Mouse (Mus musculus) lung, postnatal 25 days (tissue): ENCODE measurements around the gene Elane.
A peak's percentile ranks its signal among the peaks of the same experiment; 100 is the strongest.

ENCODE experiments used
- DNase-seq: peaks from one replicate; pipeline ENCODE4 v3.0.0; 2022; ENCODE audit warnings: low spot score

Elane gene

DNA sequence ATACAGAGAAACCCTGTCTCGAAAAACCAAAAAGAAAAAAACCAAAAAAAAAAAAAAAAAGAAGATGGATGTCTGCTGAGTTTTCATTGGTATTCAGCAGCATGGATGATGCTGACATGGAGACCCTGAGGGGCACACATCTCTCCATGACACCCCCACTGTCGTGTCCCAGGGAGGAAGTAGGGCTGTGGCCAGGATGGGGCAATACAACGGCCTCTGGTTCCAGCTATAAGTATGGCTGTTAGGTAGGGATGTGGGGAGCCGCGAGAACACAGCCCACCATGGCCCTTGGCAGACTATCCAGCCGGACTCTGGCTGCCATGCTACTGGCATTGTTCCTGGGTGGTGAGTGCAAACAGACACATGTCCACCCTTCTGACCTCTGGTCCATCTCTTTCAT is at the start of gene Elane:
Gene Elane, plus strand, starts transcription at position 194 of the 400 bp plus-strand sequence.
- no peak for DNase-seq

DNA sequence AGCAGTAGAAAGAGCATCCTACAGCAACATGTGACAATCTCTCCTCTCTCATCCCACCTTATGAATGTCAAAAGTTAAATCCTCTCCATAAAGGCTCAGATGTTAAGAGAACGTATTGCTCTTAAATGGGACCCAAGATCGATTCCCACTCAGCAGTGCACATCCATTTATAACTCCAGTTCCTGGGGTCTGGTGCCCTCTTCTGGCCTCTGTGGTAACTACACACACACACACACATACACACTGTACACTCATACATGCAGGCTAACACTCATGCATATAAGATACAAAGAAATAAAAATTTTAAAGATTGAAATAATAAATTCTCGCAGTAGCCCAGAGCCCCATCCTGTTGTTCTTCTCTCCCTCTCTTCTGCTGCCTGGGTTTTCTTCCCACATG is 49.1 kb upstream of the Elane start:
- no peak for DNase-seq

DNA sequence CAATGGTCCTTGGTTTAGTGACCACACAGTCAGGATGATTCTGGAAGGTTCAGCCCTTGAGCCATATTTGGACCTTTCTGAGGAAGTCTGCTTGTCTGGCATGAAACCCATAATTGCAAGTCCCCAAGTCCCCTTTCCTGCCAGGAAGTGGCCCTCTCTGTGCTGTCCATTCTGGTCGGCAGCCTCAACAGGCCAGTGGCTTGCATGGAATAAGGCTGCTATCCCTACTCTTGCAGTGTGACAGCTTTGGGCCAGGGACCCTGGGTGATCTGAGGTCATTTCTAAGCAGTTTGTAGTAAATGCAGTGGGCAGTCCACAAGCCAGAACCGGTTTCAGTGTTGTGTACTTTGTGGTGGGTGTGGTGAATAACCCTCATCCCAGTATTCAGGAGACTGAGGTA is 47.9 kb upstream of the Elane start:
- no peak for DNase-seq

DNA sequence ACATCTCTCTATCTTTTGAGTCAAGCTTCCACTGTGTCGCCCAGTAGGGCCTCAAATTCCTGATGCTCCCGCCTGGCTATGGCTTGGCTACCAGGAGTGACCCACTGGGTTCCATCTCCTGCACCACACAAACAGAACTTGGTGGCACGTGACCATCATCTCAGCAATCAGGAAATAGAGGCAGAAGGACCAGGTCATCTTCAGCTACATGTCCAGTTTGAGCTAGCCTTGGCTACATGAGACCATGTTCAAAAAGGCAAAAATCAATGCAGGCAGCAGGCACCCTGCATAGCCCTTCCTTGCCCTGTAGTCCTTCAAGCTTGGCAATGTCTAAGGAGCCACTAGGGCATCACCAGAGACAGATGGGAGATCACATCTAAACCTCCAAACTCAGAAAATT is 46.0 kb upstream of the Elane start:
- no peak for DNase-seq

DNA sequence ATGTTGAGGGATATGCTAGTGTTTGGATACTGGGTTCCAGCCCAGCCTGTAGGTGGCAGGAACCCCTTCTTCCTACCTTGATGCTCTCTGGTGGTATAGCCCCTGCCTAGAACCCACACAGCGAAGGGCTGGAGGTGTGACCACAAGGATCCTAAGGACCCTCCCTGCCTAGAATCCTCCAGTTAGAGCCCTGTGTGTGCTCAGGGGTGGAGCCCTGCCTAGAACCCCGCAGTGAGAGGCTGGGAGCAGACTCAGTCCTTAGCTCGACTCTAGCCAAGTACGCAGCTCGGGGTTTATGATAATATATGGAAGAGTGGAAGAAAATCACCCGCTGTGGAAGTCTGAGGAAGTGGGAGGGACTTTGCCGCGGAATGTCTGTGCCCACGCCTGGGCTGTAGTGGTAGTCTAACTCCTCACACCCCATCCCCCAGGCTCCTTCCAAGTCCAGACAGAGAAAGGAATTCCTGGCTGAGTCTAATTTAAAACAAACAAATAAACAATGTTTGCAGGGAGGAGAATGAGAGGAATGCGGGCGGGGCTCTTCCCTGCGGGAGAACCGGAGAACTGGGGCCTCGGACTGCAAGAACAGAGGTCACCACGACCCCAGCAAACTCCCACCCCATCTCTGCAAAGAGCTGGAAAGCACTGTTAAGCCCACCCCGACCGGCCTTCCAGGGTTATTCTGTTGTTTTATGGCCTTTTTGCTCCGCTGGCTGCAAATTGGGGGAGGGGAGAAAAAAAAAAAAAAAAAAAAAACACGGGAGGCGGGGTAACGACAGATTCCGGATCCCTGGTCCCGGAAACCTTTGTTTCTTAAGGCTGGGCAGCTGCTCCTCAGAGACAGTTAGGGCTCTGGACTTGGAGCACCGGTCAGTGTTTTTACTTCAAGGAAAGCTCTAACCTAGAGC is 45.1 kb upstream of the Elane start:
- peak; percentile 82 for DNase-seq

DNA sequence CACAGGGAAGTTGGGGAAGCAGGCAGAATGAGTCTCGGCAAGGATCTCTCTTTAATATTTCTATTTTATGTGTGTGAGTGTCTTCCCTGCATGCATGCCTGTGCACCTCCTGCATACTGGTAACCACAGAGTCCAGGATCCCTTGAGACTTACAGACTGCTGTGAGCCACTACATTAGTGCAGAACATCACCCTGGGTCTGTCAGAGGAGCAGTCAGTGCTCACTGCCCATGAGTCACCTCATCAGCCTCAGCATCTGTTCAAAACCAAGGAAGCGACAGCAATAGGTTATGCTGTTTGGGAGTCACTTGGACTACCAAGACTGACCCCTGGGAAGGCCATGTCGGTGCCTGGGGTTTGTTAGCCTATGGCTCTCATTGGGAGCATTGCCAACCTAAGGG is 43.7 kb upstream of the Elane start:
- DNase-seq, result no peak

DNA sequence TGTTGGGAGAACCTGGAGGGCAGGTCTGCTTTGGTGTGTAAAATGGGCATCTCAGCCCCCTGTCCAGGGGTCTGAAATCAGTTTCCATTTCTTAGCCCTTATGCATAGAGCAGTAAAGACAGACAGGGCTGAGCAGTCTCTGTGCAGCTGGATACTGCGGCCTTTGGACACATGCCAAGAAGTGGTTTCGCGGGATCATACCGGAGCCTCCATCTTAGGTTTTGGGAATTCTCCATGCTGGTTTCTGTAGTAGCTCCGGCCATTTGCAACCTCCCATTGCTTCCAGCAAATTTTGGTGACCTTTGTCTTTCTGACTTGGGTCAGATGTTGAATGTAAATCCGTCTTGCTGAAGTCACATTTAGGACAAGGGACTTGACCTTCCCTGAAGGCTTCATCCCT is 42.6 kb upstream of the Elane start:
- DNase-seq, result no peak

DNA sequence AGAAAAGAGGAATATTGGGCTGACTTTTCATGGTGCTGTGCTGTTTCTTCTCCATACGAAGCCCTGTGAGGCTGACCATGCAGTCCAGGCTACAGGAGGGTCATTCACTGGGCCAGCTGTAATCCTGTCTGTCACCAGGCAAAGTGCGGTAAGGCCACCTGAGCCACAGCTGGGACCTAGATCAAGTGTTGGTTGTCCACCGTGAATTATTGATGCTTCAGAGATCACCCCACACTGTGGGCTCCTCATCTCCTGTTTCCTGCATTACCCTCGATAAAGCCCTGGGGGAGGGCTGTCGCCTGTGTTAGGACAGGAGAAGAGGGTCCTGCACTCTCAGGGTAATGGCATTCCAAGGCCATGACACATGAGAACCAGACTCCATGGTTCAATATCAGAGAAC is 39.5 kb upstream of the Elane start:
- no peak for DNase-seq

DNA sequence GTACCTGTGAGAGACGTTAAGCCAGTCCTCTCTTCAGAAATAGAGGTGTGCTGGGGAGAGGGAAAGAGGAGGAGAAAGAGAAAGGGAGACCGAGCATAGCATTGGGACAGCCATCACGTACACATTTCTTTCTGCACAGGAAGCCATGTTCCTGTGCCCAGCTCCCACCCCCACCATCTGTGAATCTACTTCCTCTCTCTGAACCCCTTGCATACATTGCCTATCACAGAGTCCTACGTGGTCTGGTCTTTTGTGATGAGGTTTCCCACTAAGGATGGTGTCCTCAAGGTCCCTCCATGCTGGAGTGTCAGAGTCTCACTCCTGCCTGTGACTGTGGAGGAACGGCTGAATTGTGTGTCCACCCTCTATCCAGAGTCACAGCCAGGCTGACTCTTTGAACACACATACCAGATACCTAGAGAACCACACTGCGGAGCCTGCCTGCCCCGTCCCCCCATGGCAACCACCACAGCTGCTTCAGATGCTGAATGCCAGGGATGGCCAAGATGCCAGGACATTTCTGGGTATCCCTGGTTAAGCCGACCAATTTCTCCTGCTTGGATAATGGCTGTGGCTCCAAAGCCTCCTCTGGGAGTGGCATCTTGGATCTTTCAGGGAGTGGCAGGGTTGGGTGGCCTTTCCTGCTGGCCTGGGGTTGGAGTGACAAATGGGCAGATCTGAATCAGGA is 36.0 kb upstream of the Elane start:
- no peak for DNase-seq

DNA sequence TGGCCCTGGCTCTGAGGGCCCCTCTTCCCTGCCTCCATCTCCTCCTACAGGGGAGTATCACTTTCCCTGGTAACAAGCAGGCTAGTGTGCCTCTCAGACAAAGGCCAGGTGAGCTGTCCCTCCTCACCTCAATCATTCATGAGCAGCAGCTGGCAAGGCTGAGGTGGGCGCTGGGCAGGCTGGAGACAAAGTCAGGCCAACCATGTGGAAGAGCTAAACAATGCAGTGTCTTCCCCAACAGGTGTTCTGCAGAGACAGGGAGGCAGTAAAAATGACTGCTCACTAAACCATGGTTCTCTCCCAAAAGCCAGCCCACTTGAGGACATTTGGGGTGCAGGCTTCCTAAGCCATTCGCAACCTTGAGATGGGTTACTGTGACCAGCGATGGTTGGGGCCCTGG is 34.4 kb upstream of the Elane start:
- DNase-seq, result no peak

DNA sequence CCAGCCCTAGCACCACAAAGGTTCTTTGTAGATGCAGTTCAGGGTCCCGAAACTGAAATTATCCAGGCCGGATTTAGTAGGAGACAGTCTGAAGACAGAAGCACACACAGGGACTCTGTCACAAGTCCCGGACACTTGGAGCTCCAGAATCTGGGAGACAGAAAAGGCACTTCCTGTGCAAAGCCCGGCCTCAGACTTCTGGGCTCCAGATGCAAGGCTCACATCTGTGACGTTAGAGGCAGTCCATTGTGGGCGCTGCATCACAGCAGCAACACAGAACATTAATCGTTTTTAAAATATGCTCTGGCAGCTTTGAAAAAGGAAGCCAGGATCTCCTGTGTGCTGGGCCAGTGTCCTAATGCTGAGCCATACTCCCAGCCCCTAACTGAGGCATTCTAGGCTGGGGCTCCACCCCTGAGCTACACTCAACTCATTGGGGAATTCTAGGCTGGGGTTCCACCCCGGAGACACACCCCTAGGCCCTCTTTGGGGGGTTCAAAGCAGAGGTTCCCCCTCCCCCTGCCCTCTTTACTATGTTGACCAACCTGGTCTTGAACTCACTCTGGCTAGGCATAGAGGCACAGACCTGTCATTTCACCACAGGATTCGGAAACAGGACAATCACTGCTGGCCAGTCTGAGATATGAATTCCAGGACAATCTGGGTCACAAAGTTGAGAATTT is 33.8 kb upstream of the Elane start:
- DNase-seq, result peak; percentile 74

DNA sequence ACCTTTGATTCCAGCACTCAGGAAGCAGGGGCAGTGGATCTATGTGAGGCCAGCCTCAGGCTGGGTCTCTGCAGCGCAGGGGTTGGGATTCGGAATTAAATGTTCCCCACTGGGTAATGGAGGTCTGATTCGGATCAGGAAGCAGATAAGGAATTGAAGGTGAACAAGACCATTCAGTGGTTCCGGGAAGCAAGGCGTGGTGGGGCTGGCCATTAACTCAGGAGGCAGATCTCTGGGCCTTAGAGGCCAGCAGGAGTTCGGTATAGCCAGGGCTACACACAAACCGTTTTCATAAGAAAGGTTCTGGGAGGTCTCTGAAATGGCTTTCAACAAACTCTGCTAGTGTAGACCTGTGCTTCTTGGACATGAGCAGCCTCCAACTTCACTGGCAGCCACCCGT is 33.2 kb upstream of the Elane start:
- DNase-seq, result no peak

DNA sequence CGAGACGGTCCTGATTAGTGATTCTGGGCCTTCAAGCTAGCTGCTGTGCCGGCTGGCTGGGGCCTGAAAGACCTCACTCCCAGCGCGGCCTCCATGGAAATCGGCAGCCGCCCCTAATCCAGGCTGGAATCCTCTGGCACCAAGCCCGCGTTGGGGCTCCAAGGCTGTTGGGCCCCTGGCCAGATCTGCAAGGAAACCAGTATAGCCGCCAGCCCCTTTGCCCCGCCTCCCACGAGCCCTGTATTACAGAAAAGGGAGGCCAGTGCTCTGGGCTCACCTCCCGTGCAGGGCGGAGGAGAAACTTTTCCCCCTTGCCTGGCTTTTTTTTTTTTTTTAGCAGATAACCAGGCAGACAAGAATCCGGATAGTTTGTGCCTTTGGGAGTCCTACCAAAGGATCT is 32.7 kb upstream of the Elane start:
- peak; percentile 93 for DNase-seq

DNA sequence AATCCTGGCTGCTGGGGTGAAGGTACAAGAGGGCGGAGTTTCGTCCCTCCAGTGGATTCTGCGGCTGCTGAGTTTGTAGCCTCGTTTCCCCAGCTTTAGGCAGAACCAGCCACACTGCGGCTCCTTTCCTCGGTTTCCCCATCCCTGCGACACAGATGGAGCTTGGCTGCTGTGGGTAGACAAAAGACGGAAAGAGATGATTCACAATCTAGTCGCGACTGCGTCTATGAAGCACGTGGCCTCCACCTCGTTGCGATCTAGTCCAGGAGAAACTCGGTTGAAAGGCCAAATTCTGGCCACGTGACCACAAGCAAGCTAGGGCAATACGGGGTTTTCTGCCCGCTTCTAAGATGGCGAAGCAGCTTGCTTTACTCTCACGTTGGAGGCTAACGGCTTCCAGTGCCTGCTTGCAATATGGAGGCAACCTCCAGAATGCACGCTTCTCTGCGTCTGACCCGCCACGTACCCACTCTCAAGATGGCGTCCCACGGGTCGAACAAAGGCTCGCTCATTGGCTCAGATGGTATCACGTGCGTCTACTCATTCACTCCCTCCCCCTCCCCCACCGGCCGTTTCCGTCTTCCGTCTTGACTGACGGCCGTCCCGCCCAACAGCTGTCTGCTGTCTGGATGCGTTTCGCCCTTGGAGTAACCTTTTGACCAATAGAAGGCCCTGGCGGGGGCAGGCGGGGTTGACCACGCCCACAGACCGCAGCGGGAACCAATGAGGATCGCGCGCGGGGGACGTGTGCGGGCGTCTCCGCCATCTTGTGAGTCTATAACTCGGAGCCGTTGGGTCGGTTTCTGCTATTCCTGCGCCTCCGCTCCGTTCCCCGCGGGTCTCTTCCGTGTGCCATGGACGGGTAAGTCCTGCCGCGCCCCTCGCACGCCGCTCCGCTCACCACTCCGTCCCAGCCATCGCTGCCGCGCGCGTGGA is 31.9 kb upstream of the Elane start, which contains the start of gene Ptbp1:
Gene Ptbp1, plus strand, starts transcription at position 568 of the 936 bp plus-strand sequence.
- peak; percentile 99 for DNase-seq

DNA sequence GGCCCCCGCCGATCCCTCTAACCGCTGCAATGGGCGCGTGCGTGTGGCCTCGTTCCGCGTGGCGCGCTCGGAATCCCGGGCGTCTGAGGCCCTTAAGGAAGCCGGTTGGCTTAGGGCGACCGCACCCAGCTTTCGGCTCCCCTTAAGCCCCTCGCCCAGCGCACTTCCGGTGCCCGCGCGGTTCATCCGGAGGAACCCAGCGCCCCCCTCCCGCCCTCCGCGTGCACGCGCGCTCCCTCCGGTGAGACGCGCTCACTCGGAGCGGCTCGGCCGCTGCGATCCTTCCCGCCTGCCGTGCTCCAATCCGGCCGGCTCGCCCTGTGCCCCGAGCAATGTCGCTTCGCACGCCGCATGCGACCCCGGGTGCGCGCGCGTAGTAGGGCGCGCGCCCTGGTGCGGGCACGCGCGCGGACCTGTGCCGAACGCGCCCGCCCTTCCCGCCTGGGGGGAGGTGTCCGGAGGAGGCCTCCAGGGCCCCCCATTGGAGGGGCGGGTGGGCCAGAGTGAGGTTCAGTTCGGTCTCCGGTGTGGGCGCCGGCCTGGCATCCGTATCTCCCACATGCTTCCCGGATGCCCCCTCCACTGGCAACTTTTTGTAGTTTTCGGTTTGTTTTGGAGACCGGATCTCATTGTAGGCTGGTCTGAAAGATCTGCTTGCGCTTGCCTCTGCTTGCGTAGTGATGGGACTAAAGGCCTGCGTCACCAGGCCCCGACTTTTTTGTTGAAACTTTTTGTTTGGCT is 31.1 kb upstream of the Elane start:
- peak; percentile 71 for DNase-seq

DNA sequence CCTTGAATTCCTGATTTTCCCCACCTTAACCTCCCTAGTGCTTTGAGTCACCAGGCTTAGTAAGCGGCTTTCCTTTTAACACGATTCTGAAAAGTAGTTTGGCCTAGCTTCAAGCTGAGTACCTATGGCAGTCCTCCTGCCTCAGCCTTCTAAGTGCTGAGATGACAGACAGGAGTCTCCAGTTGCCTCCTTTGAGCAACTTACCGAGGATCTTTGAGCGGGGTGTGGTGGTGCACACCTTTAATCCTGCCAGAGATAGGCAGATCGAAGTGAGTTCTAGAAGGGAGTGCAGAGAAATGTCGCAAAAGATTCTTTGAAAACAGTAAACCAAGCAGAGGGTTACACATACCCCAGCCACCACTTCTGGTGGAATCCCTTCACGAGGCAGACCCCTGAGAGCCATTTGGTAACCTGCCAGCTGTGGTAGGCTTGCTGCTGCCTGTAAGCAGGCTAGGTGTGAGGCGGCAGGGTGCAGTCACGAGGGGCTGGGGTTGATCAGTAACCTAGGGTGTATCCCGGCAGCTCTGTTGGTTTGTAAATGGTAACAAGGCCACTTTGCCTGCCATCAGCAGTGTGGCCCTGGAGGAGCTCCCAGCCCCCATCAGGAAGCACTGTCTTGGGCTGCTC is 30.4 kb upstream of the Elane start:
- DNase-seq, result peak; percentile 53

DNA sequence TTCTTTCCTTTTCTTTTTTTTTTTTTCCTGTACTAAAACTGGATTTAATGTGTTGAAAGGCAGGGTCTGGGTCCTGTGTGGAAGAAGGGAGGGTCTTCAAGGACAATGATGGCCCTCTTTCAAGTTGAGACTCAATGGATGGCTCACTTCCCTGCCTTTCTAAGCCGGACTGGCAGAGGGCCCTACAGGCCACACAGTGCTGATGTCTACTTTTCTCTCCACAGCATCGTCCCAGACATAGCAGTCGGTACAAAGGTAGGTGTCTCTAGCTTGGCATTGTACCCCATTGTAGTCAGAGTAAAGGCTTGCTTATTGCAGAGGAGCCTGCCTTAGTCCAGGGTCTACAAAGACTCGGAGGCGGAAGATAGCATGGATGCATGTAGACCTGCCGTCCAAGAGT is 29.8 kb upstream of the Elane start:
- no peak for DNase-seq

DNA sequence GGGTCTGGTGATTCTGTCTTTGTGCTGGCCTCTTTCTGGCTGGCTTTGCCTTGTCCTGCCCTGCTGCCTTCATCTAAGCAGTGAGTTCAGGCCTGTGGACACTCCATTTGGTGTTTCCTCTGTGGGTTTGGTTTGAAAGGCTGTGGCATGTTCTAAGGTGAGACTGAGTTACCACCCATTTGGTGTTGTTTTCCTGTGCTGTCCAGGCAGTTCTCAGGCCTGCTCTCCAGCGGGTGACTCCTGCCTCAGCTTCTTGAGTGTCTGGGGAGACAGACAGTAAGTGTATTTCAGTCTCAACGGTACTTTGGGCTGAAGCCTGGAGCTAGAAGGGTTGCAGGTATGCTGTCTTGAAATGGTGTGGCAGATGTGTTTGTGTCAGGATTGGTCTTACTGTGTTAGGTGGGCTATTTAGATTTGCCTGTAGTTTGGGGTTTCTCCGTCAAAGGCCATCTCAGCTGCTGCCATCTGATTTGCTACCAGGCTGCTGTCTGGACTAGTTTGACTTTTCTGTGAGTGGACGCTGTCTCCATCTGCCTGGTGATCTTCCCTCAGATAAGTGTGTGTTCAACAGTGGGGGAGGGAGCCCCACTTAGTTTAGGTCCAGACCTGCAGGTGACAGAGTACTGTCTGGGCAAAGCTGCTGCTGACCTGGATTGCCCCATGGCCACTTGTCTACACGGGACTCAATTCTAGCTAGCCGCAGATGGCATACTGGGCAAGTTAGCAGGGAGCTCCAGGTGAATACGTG is 29.2 kb upstream of the Elane start:
- no peak for DNase-seq

DNA sequence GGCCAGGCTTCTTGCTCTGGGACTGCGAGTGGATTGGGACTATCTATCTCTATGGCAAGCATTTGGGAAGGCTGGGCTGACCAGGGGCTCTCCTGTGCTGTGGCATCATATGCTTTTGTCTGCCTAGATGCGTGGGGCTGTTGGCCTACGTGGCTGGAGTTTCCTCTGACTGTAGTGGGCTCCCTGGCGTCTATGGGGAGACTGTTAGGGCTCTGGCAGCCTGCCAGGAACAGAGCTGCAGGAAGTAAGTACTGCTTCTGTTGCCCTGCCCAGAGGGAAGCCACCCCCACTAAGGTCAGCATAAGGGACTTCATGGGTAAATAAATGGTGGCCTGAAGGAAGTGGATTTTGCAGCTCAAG is 28.6 kb upstream of the Elane start:
- DNase-seq, result peak; percentile 84

DNA sequence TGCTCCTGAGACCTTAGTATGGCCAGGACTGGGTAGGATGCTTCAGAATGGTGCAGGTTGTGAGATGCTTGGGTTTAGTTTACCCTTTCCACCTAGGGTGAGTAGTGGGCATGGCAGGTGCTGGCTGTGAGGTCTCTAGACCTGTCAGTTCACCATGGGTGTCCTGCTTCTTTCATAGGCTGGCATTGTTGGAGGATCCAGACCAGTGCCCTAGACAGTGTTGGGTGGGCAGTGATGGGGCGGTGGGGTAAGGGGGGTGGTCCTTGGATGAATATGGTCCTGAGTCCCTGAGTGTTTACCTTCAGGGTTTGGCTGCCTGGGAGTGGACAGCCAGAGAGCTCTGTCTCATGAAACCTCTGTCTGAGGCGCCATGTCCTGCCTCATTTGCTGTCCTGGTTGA is 28.2 kb upstream of the Elane start:
- DNase-seq, result no peak
